Mouse (Mus musculus): ENCODE results near the gene Mllt6. TPM values are rescaled to one million over a fixed set of nuclear protein-coding genes. Genes with fewer than 3 reads are reported as not detected.
"Not testable (repeated sequence)": the region's sequence is repeated elsewhere in the genome, so short reads cannot be mapped to it uniquely, and the experiment has no call there.

The Mllt6 gene
- polyA plus RNA-seq, 1 experiment, result 65.9 TPM

- no peak overlapping the region for H3K4me3 ChIP-seq (replicated peaks; ENCODE audit: extremely low read depth, low read depth, low read length)
- TF ChIP-seq POLR2A (IDR thresholded peaks at IDR 0.05; ENCODE audit: borderline replicate concordance, extremely low read depth, low read depth, low read length) (no peak), CTCF (IDR thresholded peaks at IDR 0.05; ENCODE audit: insufficient read depth, low read length) (no peak)
- WGBS, result 43% methylated on average over 15 of the region's 15 CpGs
- DNase-seq, result no peak
- peaks cover 14% of the 10 kb centered on the region for H3K4me1 ChIP-seq (ENCODE audit: control insufficient read depth, insufficient read depth, low read length)
Observed at GRCm38 (mm10) chr11:97701581-97702392, 38.6 kb downstream of the Mllt6 start.

GRCm38 (mm10) chr11:97702393-97702745 is 39.2 kb downstream of the Mllt6 start:
- peaks cover 14% of the 10 kb centered on the region for H3K4me1 ChIP-seq (ENCODE audit: control insufficient read depth, insufficient read depth, low read length)
- peak; percentile 92 for DNase-seq
- under 1% methylated on average over 24 of the region's 24 CpGs for WGBS
- peak overlapping the region; percentile 69 for H3K4me3 ChIP-seq (replicated peaks; ENCODE audit: extremely low read depth, low read depth, low read length)
- no peak for TF ChIP-seq CTCF (IDR thresholded peaks at IDR 0.05; ENCODE audit: insufficient read depth, low read length)
- TF ChIP-seq POLR2A (IDR thresholded peaks at IDR 0.05; ENCODE audit: borderline replicate concordance, extremely low read depth, low read depth, low read length), result peak; percentile 68; the same call in 1 of the 2 replicates

- peak within 1 kb of the TSS; percentile 96 for H3K4me3 ChIP-seq (replicated peaks; ENCODE audit: extremely low read depth, low read depth, low read length)
- H3K4me1 ChIP-seq (ENCODE audit: control insufficient read depth, insufficient read depth, low read length), result peaks cover 11% of the 10 kb centered on the region
- TF ChIP-seq POLR2A (IDR thresholded peaks at IDR 0.05; ENCODE audit: borderline replicate concordance, extremely low read depth, low read depth, low read length) (peak; percentile 96), CTCF (IDR thresholded peaks at IDR 0.05; ENCODE audit: insufficient read depth, low read length) (no peak)
- DNase-seq, result peak; percentile 96
- WGBS, result under 1% methylated on average over 35 of the region's 35 CpGs
Observed at GRCm38 (mm10) chr11:97703039-97703826, 40.0 kb downstream of the Mllt6 start, which contains the start of gene Psmb3. Gene Psmb3 (plus strand): TSS chr11:97703399.

- 78% methylated on average over 2 of the region's 2 CpGs for whole genome bisulfite sequencing
- not testable (repeated sequence) for DNase-seq; H3K4me1 ChIP-seq (ENCODE audit: control insufficient read depth, insufficient read depth, low read length); H3K4me3 ChIP-seq (replicated peaks; ENCODE audit: extremely low read depth, low read depth, low read length)
Observed at GRCm38 (mm10) chr11:97710067-97710466, 46.9 kb downstream of the Mllt6 start.

- Histone ChIP-seq H3K4me3 (replicated peaks; ENCODE audit: extremely low read depth, low read depth, low read length) (no peak overlapping the region), H3K4me1 (ENCODE audit: control insufficient read depth, insufficient read depth, low read length) (no peaks in the 10 kb centered on the region)
- DNase-seq, result no peak
- TF ChIP-seq CTCF (IDR thresholded peaks at IDR 0.05; ENCODE audit: insufficient read depth, low read length) (no peak), POLR2A (IDR thresholded peaks at IDR 0.05; ENCODE audit: borderline replicate concordance, extremely low read depth, low read depth, low read length) (no peak)
- WGBS, result 75% methylated on average over 13 of the region's 13 CpGs
Observed at GRCm38 (mm10) chr11:97711200-97711900, 48.1 kb downstream of the Mllt6 start.

- DNase-seq, result no peak
- H3K4me1 ChIP-seq (ENCODE audit: control insufficient read depth, insufficient read depth, low read length), result no peaks in the 10 kb centered on the region
- H3K4me3 ChIP-seq (replicated peaks; ENCODE audit: extremely low read depth, low read depth, low read length), result no peak overlapping the region
- TF ChIP-seq POLR2A (IDR thresholded peaks at IDR 0.05; ENCODE audit: borderline replicate concordance, extremely low read depth, low read depth, low read length) (no peak), CTCF (IDR thresholded peaks at IDR 0.05; ENCODE audit: insufficient read depth, low read length) (no peak)
- 89% methylated on average over 15 of the region's 15 CpGs for WGBS
Observed at GRCm38 (mm10) chr11:97712286-97712685, 49.1 kb downstream of the Mllt6 start.

GRCm38 (mm10) chr11:97713896-97714295 is 50.7 kb downstream of the Mllt6 start:
- Histone ChIP-seq H3K4me3 (replicated peaks; ENCODE audit: extremely low read depth, low read depth, low read length) (no peak overlapping the region), H3K4me1 (ENCODE audit: control insufficient read depth, insufficient read depth, low read length) (no peaks in the 10 kb centered on the region)
- WGBS, result 61% methylated on average over 8 of the region's 8 CpGs
- no peak for TF ChIP-seq CTCF (IDR thresholded peaks at IDR 0.05; ENCODE audit: insufficient read depth, low read length)
- TF ChIP-seq POLR2A (IDR thresholded peaks at IDR 0.05; ENCODE audit: borderline replicate concordance, extremely low read depth, low read depth, low read length), result no peak
- no peak for DNase-seq

GRCm38 (mm10) chr11:97714356-97714755 is 51.1 kb downstream of the Mllt6 start:
- TF ChIP-seq CTCF (IDR thresholded peaks at IDR 0.05; ENCODE audit: insufficient read depth, low read length), result 0 out of 2 replicates have a peak, but pooled peaks have one; percentile 3
- TF ChIP-seq POLR2A (IDR thresholded peaks at IDR 0.05; ENCODE audit: borderline replicate concordance, extremely low read depth, low read depth, low read length), result no peak
- WGBS, result 91% methylated on average over 3 of the region's 3 CpGs
- no peak overlapping the region for H3K4me3 ChIP-seq (replicated peaks; ENCODE audit: extremely low read depth, low read depth, low read length)
- no peaks in the 10 kb centered on the region for H3K4me1 ChIP-seq (ENCODE audit: control insufficient read depth, insufficient read depth, low read length)
- DNase-seq, result no peak
